Mouse (Mus musculus) spleen, postnatal 14 days (tissue): Measurements from ENCODE around the gene Dcst2.

ENCODE experiments used
- DNase-seq, 2 experiments: peaks; one replicate each; pipeline ENCODE4 v3.0.0; 2021 to 2022; ENCODE audit warnings: low spot score in 2 of 2

Gene Dcst2

DNA sequence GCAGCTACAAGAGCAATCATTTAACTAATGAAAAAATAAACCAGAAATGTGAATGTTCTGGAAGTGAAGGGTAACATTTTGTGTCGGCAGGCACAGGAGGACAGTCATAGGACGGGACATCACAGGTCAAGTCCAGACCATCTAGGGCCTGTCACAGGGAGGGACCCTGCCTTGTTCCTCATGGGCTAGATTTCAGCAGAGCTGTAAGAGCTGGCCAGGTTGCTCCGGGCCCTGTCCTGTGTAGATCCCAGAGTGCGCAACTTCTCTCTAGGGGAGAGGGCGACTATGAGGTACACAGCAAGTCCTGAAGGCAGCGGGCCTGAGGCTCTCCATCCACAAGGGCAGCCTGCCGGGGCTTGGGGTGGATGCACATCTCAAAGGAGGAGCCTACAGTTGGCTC, at the start of gene Dcst2:
Gene Dcst2 (plus strand): TSS at position 301 of the 400 bp plus-strand sequence.
- no peak for DNase-seq

DNA sequence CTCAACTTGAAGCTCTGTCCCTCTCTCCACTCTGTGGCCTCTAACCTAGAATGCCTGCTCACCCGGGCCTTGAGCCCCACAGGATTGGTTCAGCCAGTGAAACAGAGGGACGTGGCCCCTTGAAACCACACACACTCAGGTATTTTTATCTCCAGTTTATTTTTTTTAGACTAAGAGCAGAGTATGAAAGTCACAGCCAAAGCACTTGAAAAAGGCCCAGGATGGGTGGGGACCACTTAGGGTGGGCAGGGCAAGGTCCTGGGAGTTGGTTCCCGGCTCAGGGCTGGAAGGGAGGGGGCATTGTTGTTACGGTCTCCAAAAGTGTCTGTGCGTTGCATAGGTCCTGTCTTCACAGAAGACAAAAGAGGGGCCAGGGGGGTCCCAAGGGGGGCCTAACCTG, 47.4 kb upstream of the Dcst2 start:
- DNase-seq = no peak

DNA sequence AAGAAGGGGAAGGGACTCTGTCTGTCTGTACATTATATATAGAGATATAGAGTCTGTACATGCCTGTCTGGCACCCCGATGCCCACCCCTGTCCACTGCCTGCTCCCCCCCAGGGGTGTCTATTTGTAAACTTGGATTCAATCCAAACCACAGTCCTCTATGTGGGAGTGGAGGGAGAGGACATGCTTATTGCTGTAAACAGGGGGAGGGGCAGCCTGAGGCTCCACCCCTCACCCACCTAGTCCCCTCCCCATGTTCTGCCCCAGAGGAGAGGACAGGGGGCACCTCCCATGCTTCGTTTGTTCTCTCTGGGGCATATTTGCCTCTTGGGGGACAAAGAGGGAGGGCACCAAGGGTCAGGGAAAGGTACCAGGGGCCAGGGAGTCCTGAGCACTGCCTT, 47.0 kb upstream of the Dcst2 start:
- DNase-seq = no peak

DNA sequence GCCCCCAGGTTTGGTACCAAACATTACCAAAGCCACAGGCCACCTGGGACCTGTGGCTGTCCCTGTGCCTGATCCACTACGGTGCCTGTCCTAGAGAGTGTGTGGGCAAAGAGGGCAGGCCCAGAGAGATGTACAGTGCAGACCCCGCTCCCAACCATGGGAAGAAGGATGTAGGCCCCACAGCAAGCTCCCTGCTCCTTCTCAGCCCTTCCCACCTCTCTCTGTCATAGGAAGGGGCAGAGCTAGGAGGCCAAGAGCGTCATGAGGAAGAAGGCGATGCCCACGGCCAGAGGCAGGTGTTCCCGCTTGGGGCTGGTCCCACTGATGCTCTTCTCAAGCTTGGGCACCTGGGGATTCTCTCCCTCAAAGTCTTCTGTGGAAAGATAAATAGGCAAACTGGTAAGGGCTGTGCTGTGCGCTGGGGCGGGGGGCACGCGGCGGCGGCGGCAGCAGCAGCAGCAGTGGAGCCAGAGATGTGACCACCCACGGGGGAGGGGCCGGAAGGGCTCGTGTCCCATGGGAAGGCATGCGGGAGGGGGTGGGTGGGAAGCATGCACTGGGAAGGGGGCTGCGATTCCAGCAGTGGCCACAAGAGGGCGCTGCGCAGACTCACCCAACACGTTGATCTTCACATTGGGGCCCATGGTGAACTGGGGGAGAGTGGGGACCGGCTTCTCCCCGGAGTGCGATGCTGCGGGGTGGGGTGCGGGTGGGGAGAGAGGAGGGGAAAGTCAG, 46.4 kb upstream of the Dcst2 start:
- peak in 1 of 2 experiments; percentile 65 for DNase-seq

DNA sequence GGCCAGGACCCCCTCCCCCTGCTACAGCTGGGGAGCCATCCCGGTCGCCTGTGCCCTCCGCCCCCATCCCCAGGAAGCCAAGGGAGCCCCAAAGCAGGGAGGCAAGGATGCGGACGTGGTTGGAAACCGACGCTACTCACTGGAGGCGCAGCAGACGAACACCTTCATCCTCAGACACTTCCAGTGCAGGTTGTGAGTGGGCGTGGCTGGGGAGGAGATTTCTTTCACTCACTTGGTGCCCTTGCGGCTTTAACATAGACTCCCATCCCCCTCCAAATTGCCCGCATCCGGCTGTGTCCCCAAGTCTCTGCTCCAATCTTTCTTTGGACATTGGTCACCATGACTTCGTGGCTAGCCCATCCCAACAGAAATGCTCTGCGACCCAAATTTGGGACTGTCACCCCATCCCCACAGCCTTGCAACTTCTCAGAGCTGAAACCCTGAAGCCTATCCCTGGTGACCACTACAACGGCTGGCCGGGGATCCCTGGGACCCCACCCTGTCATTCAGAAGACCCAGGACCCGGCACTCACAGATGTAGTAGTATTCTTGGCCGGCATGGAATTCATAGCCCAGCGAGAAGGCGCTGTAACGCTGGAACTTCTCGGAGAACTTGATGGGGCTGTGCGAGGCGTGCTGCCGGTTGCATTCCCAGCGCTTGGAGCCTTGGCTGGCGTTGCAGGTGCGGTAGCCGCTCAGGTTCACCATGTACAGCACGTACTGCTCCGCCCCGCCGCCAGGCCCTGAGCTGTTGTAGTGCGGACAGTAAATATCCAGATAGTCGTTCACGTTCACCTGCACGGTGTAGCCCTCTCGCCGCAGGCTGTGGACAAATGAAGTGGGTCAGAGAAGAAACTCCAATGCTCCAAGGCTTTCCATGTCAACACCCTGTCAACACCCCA, 45.6 kb upstream of the Dcst2 start:
- no peak for DNase-seq

DNA sequence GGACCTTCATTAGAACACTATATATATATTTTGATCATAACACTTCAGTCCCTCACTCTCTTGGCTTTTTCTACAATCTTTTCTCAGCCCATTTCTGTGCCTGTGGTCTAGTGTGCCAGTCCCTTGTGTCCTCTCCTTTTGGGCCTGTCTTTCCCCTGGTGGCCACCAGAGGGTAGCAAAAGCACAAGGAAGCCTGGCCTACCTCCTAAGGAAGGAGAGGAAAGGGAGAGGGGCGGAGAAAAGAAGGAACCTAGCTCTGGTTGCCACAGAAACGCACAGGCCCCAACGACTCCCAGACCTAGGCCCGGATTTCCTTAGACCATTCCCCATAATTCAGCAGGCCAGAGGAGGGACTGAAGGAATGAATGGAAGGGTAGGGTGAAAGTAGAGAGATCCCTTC, 44.9 kb upstream of the Dcst2 start:
- DNase-seq = peak; percentile 51 to 66

- no peak for DNase-seq
Measured at GRCm38 (mm10) chr3:89317246-89317645, 44.5 kb upstream of the Dcst2 start.

- DNase-seq = no peak
Measured at GRCm38 (mm10) chr3:89318316-89318715, 43.5 kb upstream of the Dcst2 start.

DNA sequence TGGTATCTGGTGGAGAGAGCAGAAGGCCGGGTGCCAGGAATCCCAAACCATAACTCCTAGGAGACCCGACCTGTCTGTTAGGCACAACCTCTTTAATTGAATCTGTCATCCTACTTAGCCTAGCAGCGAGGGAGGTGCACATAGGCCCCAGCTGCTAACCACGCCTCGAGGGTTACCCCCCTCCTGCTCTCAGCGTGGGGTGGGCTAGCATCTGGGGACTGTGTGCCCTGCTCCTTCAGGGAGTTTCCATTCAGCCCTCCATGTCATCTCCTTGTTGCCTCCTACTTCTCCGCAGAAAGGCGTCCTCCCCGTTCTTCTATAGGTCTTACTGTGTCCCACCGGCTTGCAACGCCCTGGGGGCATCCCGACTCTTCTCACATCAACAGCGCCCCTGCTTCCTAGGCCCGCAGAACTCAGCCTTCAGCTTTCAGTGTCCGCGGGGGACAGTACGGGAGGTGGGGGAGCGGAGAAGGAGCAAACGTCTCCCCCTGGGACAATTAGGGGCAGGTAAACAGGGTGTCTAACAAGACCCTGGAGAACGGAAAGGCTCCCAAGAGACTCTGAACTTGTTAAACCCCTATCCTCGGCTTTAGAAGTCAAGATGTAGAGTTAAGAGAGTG, 42.7 kb upstream of the Dcst2 start:
- DNase-seq = no peak

- no peak for DNase-seq
Measured at GRCm38 (mm10) chr3:89319591-89320350, 42.0 kb upstream of the Dcst2 start.

GRCm38 (mm10) chr3:89320581-89321182, 41.1 kb upstream of the Dcst2 start:
- DNase-seq = no peak

DNA sequence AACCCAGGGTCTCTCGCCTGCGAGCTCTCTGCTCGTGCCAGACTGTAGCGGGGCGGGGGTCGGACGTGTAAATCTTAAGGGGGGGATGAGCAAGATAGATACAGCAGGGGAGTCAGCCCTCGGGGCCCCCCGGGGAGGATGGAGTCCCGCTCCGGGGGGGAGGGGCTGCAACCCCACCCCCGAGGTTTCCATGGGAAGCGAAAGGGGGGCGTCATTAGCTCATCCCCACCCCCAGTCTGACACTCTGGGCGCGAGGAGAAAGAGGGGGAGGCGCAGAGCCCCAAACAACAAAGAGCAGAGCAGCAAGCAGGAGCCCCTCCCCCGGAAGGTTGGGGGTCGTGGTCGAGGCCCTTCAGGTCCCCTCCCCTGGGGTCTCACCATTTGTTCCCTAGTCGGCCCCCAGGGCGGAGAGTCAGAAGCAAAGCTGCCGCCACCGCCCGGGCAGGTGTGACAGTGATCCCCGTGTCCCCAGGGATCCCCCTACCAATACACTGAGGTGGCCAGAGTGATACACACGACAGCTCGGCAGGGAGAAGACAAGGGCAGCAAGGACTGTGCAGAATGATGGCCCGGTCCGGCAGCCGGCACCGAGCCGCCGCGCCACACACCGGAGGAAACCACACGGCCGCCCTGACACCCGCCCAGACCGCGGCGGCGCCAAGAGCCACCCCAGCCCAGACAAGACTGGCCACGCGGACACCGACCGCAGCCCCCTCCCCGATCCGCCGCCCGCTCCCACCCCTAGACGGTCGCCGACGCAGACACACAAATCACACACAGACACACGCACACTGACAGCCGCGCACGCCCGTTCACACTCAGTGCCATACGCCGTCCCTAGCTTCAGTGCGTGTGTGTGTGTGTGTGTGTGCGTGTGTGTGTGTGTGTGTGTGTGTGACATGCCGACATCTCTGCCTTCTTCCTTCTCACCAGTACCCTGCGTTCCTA, 40.3 kb upstream of the Dcst2 start:
- no peak for DNase-seq

DNA sequence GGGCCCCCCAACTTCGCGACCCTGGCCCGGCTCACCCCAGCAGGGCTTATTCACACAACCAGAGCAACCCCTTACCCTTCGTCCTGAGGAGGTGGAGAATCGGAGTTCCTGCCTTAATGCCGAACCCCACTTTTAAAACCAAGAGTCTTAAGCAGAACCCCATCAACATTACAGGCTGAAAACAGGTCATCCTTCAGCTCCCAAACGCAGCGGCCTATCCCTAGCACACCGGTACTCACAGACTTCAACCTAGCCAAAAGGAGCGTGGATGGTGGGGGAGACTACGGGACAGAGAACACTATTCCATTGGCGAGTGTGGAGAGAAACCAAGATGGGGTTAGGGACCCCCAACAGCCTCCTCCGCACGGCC, 39.7 kb upstream of the Dcst2 start:
- DNase-seq = no peak

GRCm38 (mm10) chr3:89322514-89323165, 39.1 kb upstream of the Dcst2 start, which contains the start of gene Efna3:
TSS of gene Efna3 (minus strand) at chr3:89322965.
- DNase-seq = peak in 1 of 2 experiments; percentile 22

DNA sequence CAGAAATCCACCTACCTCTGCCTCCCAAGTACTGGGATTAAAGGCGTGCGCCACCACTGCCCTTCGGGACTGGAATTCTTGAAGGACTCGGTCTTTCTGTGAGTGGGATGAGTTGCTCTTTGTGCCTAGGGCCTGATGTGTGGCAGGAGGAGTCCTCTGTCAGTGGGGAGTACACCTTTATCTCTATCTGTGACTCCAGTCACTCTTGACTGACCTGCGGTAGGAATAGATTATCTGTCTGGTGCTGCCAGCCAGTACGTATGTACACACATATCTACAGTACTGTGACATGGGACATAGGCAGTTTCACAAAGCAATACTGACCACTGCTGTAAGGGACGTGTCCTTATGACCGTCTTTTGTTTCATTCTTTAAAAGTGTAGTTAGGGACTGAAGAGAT, 35.9 kb upstream of the Dcst2 start:
- DNase-seq = no peak

GRCm38 (mm10) chr3:89327371-89327870, 34.4 kb upstream of the Dcst2 start:
- DNase-seq = no peak

DNA sequence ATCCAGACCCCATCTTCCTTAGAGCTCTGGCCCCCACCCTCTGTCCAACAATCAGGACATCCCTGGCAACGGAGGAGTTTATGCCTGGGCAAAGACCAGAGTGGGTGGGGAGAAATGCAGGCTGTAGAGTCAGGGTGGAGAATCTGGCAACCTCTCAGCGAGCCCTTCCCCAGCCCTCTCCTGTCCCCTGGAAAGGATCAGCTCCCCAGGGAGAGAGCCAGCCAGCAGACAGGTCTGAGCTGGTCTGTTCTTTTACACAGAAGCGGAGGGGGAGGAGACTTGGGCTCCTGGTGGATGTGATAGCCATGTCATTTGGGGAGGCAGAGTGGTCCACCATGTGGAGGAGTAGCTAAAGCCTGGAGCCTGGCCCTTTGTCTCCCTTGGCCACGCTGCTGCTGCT, 33.2 kb upstream of the Dcst2 start:
- no peak for DNase-seq

- DNase-seq = no peak
Measured at GRCm38 (mm10) chr3:89330346-89330745, 31.4 kb upstream of the Dcst2 start.

DNA sequence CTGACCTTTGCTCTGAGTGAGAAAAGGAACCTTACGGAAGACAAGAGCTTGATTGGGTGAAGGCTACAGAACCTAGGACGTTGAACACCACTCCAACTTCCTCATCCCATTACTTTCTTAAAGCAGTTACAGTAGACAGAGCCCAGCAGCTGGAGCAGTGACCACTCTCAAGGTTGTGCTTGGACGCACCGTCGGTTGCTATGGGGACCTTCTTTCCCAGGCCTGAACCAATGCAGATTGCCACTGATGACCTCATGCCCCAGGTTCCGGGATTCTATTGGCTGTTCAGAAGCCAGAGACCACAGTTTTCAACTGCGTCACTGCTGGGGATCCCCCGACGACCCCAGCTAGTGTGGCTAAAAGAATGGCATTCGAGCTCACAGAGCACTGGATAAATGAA, 30.8 kb upstream of the Dcst2 start:
- DNase-seq = no peak
